Mouse (Mus musculus) lung, postnatal 10 days (tissue): ENCODE results near the gene Rell1.

Experiments
- DNase-seq: peaks from one replicate; pipeline ENCODE4 v3.0.0; 2021

Gene Rell1

DNA sequence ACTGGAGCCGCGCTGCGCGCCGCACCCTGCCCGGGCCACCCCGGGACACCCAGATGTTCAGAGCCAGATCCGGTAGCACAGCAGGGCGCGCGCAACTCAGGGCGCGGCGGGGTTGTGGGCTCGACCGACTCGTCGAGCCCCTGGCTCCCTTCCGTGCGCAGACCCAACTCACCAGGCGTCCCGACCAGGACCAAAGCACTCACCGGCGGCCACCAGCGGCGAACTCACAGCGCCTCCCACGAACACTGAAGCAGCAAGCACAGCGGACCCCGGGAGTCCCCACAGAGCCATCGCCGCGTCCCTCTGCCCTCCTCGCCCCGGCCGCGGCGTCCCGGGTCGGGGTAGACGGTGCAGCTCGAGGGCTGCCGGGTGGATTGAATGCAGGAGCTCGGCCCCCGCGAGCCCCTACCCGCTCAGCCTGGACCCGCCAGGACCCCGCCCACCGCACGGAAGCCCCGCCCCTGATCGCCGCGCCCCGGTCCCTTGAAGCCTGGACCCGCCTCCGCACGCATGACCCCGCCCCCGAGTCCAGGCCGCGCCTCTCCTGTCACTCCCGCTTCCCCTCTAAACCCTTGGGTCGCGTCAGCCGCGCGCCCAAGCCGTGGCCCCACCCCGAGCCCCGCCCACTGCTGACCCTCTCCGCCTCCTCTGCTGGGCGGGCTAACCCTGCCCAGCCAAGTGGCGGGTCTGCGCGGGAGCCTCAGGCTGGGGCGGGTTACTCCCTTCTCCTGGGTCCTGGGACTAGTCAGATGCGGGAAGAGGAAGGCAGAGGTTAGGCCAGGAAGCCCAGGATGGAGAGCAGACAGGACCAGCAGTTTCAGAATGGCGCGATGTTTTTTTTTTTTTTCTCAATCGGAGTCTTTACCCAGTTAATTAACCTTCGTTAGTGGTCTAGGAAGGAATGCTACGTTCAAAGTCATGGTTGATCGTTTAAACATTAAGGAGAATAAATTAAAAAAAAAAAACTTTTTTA lies at the start of gene Rell1:
Rell1 (minus strand) TSS at position 455 of the 973 bp plus-strand sequence.
- DNase-seq = peak; percentile 99

DNA sequence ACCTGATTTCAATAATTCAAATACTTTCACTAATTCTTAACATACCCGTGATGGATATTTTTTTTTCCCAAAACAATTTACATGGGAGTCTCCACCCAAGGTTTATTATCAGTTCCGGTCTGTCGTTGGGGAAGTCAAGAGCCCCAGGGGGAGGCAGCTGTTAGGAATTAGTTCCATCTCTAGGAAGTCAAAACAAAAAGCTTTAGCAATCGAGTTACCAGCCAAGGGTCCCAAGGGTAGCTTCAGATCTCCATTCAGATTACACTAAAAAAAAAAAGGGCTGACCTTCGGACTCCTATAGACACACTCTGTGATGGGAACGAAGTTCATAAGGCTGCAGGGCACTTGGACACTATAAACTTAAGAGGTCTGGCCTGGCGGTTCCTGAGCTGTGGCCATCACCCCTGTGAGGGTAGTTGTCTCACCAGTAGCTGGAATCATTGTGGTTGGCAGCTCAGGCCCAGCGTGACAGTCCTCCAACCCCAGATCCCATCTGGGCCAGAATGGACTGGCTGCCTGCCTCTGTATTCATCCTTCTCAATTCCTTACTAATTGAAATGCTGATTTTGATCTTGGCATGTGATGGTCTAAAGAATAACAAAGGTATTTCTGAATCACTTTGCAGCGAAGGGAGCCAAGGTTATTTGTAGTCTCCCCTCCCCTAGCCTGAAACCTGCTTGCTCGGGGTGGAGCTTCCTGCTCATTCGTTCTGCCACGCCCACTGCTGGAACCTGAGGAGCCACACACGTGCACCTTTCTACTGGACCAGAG lies 44.1 kb upstream of the Rell1 start:
- no peak for DNase-seq

DNA sequence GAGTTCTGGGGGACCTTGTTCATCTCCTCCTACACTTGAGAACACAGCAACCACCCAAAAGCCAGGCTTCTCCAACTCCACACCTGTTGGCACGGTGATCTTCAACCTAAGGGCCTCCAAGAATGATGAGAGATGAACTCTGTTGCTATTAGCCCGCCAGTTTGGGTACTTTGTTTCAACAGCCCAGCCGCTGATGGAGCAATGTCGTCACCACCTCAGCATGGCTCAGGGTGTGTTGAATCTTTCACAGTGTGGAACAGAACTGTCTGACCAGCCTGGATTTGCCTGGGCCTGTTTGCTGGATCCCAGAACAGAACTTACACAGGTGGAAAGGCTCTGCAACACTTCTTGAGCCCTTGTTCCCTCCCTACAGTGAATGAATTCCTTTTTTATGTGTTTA lies 37.9 kb upstream of the Rell1 start:
- DNase-seq = peak; percentile 15

DNA sequence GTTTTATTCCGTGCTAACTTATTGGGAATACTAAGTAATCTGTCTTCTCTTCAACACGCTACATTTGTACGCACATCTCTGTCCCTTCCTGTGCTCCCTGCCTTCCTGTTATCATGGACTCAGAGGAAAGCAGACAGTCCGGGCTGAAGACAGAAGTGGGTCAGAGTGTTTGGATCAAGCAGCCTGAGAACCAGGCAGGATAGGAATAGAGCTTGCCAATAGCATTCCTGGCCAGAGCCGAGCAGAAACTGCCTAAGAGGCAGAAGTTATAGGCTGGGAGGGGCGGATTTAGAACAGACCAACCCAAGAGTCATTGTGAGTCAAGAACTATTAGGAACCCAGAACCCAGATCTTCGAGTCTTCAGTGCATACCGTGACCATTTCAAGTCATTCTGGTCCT lies 34.6 kb upstream of the Rell1 start:
- DNase-seq = no peak

DNA sequence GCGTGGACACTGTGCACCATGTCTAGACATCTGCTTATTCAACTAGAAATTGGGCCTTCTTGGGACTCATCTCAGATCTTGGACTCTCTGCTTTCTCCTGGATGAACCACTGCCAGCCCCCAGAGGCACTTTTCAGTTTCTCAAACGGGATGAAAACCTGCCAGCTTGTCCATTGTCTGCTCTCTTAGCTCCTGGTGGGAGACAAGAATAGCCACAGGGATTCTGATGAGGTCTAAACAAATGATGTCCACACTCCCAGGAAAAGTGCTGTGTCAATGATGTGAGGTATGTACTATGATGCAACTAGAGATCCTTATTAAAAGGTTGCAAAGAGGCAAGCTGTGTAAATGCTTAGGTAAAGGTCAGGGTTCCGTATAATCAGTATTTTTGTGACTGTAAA lies 25.2 kb upstream of the Rell1 start:
- DNase-seq = no peak

DNA sequence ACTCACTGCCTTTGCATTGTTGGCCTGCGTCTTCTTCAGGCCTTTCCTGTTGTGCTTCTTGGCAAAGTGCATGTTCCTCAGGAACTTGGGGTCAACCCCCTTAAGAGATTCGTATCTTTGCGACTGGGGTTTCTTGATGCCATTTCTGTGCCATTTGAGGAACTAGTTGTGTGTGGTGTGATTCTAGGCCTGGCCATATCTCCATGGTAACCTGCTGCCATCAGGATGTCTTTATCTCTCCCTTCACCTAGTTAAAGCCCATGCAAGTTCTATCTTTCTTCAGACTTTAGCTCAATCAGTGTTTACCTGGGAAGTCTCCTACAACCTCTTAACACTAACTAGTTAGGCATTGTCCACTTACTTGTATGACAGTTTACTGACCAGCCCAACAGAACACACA lies 22.0 kb upstream of the Rell1 start:
- DNase-seq = no peak

DNA sequence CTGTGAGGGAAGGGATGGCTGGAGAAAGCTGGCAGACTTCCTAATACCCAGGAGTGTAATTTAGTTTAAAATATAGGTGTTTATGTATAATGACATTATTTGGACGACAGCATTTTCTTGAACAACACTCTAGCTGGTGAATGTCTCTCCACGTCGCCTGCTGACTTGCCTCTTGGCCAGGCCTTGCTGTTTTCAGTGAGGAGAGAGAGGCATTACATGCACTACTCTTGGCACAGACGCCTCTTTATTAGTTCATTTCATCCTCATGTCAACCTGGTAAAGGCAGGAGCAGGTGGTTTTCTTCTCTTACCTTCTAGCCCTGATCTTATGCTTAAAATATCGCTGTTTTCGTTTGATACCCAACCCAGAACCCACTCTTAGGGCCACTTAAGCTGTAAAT lies 17.6 kb upstream of the Rell1 start:
- DNase-seq = no peak

DNA sequence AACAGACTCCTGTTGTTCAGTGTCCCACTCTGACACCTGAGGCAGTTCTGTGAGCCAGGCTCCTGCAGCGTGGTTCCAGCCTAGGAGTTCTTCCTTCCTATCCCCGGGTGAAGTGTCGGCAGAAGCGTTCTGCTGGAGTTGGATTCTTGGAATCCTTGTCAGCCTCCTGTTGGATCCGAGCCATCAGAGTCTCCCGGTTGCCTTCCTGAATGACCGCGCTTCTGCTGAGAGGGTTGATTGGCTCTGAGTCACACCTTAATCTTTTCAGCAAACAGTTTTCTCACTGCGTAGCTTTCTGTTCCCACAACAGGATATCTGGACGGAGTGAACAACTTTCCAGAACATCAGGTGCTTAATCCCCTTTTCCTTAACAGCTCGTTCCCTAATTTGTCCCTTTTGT lies 13.6 kb upstream of the Rell1 start:
- DNase-seq = peak; percentile 30

DNA sequence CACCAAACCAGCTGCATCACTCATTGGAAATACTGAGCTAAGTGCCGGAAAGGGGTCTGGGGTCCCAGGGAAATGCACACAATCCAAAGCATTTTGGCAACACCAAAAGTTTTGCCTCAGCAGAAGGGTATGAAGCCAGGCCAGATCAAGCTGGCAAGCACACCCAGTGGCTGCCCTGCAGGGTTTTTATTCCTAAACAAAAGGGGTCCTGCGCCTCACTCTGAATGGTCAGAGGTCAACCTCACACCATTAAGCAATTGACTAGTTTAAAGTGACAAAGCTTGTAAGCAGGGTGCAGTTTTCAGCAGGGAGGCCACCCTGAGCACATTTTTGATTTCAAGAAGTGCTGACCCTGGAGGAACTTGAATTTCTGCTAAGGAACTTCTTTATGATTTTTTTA lies 2.3 kb upstream of the Rell1 start:
- DNase-seq = no peak

DNA sequence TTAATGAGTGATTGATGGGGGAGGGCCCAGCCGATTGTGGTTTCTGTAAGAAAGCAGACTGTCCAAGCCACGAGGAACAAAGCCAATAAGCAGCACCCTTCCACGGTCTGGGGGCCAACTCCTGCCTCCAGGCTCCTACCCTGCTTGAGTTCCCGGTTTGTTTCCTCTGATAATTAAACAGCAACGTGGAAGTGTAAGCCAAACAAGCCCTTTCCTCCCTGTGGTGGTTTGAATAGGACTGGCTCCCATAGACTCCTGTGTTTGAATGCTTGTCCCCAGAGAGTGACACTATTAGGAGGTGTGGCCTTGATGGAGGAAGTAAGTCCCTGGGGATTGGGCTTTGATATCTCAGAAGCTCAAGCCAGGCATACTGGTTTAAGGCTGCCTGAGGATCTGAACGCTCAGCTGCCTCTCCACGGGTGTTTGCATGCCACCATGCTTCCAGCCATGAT lies 1.6 kb upstream of the Rell1 start:
- DNase-seq = peak; percentile 40

DNA sequence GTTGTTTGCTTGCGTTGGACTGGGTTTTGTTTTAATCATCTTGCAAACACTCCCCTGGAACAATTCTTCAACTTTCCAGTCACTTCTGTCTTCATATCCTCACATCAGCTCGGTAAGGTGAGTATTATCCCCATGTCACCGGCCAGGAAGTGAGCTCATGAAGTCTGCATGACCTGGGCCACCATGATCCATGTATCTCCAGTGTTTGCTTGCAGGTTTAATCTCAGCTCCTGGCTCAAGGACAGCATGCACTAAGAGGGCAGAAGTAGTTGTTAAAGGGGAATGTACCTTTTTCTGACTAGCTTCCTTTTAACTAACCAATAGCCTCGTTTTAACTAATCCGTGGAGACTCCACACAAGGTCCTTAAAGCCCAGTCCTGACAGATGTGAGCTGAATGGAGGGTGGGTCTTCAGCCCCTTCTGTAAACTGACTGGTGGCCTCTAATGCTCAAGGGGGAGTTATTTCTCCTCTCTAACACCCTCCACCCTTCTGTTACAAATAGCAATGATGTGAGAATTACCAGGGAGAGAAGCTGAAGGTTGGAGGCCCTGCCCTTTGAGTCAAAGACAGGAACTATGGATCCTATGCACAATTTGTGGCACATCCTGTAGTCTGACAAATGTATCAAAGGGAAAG lies 897 bp upstream of the Rell1 start:
- no peak for DNase-seq

DNA sequence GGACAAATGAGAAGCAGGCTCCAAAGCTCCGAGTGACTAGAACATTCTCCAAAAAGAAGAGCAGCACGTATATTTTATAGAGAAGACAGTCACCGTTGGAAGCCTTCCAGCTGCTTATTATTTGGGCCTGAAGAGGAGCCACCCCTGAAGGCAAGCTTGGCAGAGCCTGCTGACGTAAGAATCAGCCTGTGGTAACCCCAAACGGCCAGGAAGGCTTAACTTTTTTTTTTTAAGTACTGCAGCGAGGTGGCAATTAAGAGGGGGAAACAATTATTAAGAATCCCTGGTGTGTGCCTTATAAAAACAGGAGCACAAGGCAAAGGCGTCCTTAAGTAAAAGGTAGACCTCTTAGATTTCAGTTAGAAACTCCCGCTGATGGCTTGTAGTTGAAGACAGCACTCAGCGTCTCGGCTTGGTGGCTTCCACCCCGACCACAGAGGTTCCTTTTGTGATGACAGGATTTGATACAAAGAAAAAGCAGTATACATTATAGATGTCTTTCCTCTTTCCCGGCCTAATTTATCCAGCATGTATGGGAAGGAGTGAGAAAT lies 1.0 kb downstream of the Rell1 start:
- DNase-seq = peak; percentile 52

DNA sequence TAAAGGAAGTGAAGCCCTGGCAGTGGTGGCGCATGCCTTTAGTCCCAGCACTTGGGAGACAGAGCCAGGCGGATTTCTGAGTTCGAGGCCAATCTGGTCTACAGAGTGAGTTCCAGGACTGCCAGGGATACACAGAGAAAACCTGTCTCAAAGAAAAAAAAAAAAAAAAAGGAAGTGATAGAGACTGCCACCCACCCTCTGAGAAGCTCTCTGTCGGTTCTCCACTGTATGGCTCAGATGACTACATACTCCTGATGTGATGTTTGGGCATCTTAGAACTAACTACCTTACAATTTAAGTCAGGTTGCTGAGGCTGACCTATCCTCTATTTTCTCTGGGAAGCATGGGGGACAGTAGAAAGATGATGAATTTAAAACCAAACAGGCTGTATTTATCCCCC lies 2.3 kb downstream of the Rell1 start:
- DNase-seq = peak; percentile 40

DNA sequence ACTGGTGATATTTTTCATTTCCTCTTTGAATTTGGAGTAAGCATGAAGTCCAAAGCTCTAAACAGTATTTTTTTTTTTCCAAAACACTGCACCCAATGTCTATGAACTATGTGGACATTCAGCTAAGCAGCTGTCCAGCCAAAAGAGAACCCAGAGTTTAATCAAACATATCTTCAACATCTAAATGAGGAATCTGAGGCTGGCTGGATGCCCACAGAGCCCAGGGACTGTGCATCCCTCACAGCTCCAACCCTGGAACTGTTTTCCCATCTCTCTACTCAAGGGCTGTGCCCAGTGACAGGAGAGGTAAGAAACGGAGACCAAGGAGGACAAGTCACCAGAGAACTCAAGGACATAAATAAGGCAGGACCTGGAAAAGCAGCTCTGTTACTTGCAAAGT lies 2.8 kb downstream of the Rell1 start:
- peak; percentile 48 for DNase-seq

DNA sequence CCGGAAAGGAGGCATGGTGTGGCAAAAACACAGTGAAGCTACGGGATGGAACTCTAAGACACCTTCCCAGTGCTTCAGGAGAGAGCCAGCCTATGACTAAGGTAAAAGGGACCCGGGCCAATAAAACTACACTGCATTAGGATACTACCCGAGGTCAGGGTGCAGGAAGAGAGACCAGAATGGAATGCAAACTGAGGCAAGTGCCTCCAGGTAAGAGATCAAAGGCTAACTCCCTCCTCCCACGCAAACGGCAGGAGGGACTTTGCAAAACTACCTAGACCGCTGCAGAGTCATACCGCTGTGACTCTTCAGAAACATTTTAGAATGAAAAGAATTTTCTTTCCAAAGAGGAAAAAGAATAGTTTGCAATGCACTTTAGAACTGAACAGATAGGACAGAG lies 4.1 kb downstream of the Rell1 start:
- no peak for DNase-seq

DNA sequence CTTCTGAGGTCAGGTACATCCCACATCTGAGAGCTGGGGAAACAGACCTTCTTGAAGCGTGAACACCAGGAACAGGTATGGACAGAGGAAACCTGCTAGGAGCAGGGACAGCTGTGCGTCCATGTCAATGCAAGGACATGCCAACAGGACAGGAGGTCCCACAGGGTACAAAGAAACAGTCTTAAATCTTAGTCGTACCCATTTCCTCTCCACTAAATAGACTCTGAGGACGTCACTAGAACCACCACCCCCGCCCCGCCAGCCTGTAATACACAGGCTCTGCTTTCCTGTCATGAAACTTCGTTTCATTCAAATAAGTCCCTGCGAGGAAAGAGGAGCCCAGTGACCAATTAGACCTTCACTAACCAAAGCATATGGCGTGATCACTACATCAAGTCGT lies 7.0 kb downstream of the Rell1 start:
- DNase-seq = no peak

DNA sequence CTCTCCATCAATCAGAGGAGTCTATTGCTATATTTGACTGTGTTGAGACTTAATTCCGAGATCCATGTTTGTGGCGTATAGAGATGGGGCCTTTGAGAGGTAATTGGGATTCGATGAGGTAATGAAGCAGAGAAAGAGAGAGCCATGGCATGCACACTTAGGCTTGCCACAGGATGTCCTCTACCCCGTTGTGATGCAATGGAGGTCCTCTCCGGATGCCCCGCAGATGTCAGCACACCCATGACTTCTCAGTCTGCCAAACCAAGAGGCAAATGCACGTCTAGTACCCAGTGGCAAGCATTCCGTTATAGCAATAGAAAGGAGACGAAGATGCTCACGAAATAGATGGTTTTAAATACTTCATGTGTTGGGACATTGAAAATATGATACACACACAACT lies 8.1 kb downstream of the Rell1 start:
- no peak for DNase-seq

DNA sequence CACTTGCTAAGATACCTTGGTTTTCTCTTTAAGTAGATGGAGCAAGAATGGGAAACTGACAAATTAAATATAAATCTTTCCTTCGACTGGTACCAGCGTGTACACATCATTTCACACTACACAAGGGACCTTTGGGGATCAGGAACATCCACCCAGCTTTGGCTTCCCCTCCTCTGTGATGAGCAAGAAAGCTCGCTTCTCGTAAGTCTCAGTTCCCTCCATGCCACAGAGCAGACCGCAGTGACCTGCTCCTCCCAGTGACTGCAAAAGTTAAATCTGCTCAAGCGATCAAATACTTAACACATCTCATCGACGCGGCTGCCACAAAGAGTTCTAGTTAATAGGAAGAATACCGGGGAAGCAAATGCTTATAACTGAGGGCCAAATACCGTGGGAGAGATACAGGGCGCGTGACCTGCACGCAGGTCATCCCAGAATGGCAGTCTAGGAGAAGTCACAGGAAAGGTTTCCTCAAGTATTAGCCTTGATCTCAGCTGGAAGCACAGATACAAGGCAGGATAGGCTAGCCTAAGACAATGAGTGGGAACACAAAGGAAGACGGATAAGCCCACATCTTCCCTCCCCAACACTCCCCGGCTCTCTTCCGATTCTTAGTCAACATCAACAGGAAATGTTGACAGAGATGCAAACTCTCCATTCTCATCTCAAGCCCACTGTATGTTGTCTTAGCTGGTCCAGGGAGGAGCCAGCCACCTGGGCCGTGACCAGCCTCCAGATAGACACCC lies 9.6 kb downstream of the Rell1 start:
- no peak for DNase-seq

DNA sequence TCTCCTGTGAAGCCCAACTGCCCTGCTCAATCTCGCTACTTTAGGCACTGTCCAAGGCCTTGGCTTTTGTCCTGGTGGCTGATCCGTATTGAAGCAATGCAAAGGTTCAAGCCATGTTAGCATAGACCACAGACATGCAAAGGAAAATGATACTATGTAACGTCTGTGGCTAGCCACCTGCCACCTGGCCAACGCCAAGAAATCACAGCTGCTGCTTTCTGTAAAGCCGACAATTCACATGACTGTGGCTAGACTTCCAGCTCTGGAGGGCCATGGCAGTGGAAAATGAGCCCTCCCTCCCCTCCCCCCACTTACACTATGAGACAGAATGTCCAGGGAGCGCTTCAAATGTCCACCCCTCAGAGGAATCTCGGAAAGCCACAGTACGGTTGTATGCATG lies 11.1 kb downstream of the Rell1 start:
- DNase-seq = no peak

DNA sequence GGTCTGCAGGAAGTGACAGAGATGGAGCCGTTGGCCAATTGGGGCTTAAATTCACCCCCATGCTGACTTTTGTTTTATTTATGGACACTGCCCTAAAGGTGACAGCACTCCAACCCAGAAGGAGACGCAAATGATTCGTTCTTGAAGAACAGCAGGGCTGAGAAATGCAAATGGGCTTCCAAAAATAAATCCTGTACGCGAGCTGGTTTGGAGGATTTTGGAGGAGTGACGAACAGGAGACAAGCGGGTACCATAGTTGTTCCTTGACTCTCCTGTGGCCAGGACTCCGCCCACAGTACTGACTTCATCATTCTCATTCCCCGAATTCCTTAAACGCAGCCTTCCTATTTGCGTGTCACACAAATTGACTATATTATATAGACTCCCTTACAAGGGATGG lies 12.3 kb downstream of the Rell1 start:
- no peak for DNase-seq

DNA sequence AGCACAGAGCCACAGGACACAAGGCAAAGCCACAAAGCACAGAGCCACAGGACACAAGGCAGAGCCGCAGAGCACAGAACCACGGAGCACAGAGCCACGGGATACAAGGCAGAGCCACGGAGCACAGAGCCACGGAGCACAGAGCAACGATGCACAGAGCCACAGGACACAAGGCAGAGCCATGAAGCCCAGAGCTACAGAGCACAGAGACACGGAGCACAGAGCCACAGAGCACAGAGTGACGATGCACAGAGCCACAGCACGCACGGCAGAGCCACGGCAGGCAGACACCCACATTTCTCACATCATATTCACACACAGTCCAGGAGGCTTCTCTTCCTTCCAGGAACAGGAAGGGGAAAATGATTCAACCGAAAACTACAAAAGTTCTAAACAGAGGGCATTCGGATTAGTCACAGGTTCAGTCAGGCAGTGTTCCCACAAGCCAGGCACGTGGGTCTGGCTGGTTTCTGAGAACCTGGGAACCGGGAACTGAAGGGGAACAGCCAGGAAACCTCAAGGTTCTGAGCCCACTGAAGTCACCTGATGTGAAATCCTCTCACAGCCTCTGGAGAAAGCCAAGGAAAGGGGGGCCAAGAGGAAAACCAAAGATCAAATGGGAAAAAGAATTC lies 15.2 kb downstream of the Rell1 start:
- no peak for DNase-seq

DNA sequence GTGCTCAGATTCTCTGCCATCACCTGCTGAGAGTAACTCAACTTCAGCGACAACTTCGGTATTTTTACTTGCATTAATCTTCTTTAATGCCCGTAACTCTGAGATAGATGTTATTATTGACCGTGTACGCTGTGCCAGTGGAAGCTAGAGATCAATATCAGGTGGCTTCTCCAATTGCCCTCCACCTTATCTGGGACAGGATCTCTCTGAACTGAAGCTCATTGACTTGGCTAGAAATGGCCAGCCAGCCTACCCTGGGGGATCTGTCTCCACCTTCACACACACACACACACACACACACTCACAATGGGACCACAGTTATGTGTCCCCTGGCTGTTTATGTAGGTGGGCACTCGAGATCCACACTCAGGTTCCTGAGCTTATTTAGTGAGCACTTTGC lies 16.7 kb downstream of the Rell1 start:
- DNase-seq = no peak
